Comparison of ENCODE assay signal across 15 mouse cellular contexts in the genomic region with DNA sequence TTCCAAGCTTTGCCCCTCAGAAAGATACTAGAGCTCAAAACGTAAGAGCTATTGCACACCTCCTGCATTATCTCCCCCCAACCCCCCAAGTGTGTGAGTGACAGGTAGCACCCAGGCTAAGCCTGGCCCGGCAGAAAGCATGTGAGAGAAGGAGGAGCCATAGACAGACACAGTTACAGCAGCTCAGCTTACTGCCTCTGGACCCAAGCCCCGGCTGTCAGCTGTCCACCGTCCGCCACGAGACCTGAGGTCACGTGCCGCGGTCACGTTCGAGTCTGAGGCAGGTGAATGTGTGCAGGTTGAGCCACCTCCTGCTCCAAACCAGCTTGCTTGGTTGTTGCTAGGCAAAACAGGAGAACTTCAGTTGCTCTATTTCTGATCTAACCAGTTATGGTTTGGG. TPM values are rescaled to one million over a fixed set of nuclear protein-coding genes. Genes with fewer than 3 reads are reported as not detected.
A peak's percentile ranks its signal among the peaks of the same experiment; 100 is the strongest.
DNase-seq lines count a peak whose midpoint lies in the region.
"Had no signal": no experiment of that assay in that cellular context is flagged by ENCODE, and none has a peak within 500 bp of the region (broad histone marks: within the 10 kb centered on the region; RNA-seq: fewer than 3 reads in every experiment).

No protein-coding gene starts in this region.

- DNase-seq in heart, adult 11 months: peak; percentile 96
- no peak for DNase-seq in heart, postnatal 25 days (ENCODE audit: low spot score)
- peak; percentile 16 to 46 for DNase-seq in lung, adult 18-20 months
- DNase-seq in lung, postnatal 36 days: no peak
- DNase-seq in heart, embryonic 10.5 days (ENCODE audit: low spot score): no peak
- DNase-seq in heart, postnatal 4 days: peak; percentile 45
- no peak for DNase-seq in c-Kit-positive CD71-positive TER-119-positive erythroid progenitor cells, embryonic 14.5 days (ENCODE audit: low spot score)
- DNase-seq in right cerebral cortex, adult 2 months (ENCODE audit: low spot score in 2 of 2): no peak
- DNase-seq: adrenal gland, postnatal 14 days; forebrain, postnatal 0 days had no signal

- 0 out of 2 replicates have a peak overlapping the region, but pooled peaks have one; percentile 22 for H3K4me3 ChIP-seq in heart, embryonic 10.5 days
- H3K4me3 ChIP-seq: erythroblast, embryonic 14.5 days; intestine, embryonic 15.5 days; liver, embryonic 15.5 days; megakaryocyte, embryonic 14.5 days had no signal

- WGBS in heart, embryonic 10.5 days: 67% methylated on average over 11 of the region's 11 CpGs

- H3K4me1 ChIP-seq in heart, embryonic 10.5 days: peaks cover 11% of the 10 kb centered on the region; the same call in 1 of the 2 replicates
- H3K4me1 ChIP-seq: intestine, embryonic 15.5 days; liver, embryonic 15.5 days had no signal

- H3K27me3 ChIP-seq in heart, embryonic 10.5 days (ENCODE audit: insufficient read depth, poor library complexity, severe bottlenecking): no peaks in the 10 kb centered on the region
- H3K27me3 ChIP-seq: intestine, embryonic 15.5 days had no signal

- H3K36me3 ChIP-seq in heart, embryonic 10.5 days: peaks cover 26% of the 10 kb centered on the region
- H3K36me3 ChIP-seq: liver, embryonic 15.5 days had no signal

- H3K27ac ChIP-seq in heart, embryonic 10.5 days: peak overlapping the region; percentile 36; the same call in 1 of the 2 replicates
- H3K27ac ChIP-seq: intestine, embryonic 15.5 days; kidney, postnatal 0 days; liver, embryonic 15.5 days had no signal

- H3K9me3 ChIP-seq in heart, embryonic 10.5 days: no peaks in the 10 kb centered on the region
- H3K9me3 ChIP-seq: intestine, embryonic 15.5 days; liver, embryonic 15.5 days; megakaryocyte, embryonic 14.5 days had no signal

- intact Hi-C loops in heart, postnatal 25 days (cut with DNase I): no loop called here

RNA-seq across cellular contexts. Expression of a gene that starts 5.1 kb away (rescaled TPM):
- 100 to 1,000 TPM in 1 of 2 experiments, 10 to 100 TPM in 1; 94.9 to 102 TPM for total RNA-seq in heart, postnatal 25 days (2021)
- 31.3 and 46.9 TPM in 2 replicates for polyA plus RNA-seq in heart, embryonic 10.5 days (2016; fragmentation: Nextera tagmentation; extraction: Ambion mirVana)
- total RNA-seq in heart, postnatal 4 days (2021): 100 to 1,000 TPM in 1 of 2 experiments, 10 to 100 TPM in 1; 80.2 to 102 TPM
- polyA plus RNA-seq: erythroblast, embryonic 14.5 days had no signal

Comparison
In these comparisons a context has a peak if more than half of its experiments do, and no peak if none do; other contexts are left out.
1. DNase-seq: peak in heart, adult 11 months (single experiment), lung, adult 18-20 months (2 of 2) and heart, postnatal 4 days (single experiment); none in heart, postnatal 25 days (single experiment), lung, postnatal 36 days (single experiment), heart, embryonic 10.5 days (single experiment), c-Kit-positive CD71-positive TER-119-positive erythroid progenitor cells, embryonic 14.5 days (single experiment) and right cerebral cortex, adult 2 months (0 of 2).